Mouse (Mus musculus) CH12.LX (cell line): ENCODE results near the gene Axdnd1. TPM values are rescaled to one million over a fixed set of nuclear protein-coding genes. Genes with fewer than 3 reads are reported as not detected.
"Not testable (repeated sequence)": the region's sequence is repeated elsewhere in the genome, so short reads cannot be mapped to it uniquely, and the experiment has no call there.

Experiments used
- DNase-seq: peaks from one replicate; pipeline ENCODE4 v3.0.0-alpha.2; 2013; ENCODE audit errors: extremely low read depth
- H3K27ac ChIP-seq: 2 replicates; pipeline ENCODE4 v1.5.1; 2012; ENCODE audit warnings: low read depth, mild to moderate bottlenecking, control low read depth, moderate library complexity; ENCODE audit not compliant: insufficient read depth
- H3K27me3 ChIP-seq: replicated peaks from 2 replicates; pipeline ENCODE3; 2012; ENCODE audit warnings: inconsistent platforms
- H3K36me3 ChIP-seq, 2 experiments: replicated peaks in 1 of 2; 2 replicates each; pipeline versions ENCODE3 to v1.6.1; 2012; ENCODE audit warnings: inconsistent platforms in 1 of 2, low read length in 1 of 2, mild to moderate bottlenecking in 1 of 2, mixed read lengths in 1 of 2, moderate library complexity in 1 of 2; ENCODE audit not compliant: control insufficient read depth in 1 of 2, insufficient read depth in 1 of 2
- H3K4me1 ChIP-seq, 2 experiments: 2 replicates each; pipeline ENCODE4 v1.6.1; 2012; ENCODE audit warnings: inconsistent platforms in 1 of 2, moderate library complexity in 1 of 2; ENCODE audit not compliant: insufficient read depth in 2 of 2, control insufficient read depth in 1 of 2
- H3K4me2 ChIP-seq: 2 replicates; pipeline ENCODE4 v1.6.1; 2012; ENCODE audit warnings: low read depth, mild to moderate bottlenecking, control low read depth; ENCODE audit not compliant: poor library complexity, insufficient read depth, severe bottlenecking
- H3K4me3 ChIP-seq, 3 experiments: fragments of 150-350 bp in 1 of 3; sonication (generic) in 1 of 3; replicated peaks in 1 of 3; 2 replicates each; pipeline versions ENCODE3 to v1.5.1; 2011 to 2012; ENCODE audit warnings: low read depth in 2 of 3, low read length in 2 of 3, mild to moderate bottlenecking in 2 of 3, moderate library complexity in 2 of 3, control low read depth in 1 of 3, improper control_type of control experiment in 1 of 3, inconsistent platforms in 1 of 3, mixed read lengths in 1 of 3; ENCODE audit not compliant: poor library complexity in 1 of 3
- H3K79me2 ChIP-seq: replicated peaks from 2 replicates; pipeline ENCODE4 v1.6.1; 2012; ENCODE audit warnings: mild to moderate bottlenecking, moderate library complexity; ENCODE audit not compliant: control insufficient read depth, poor library complexity, insufficient read depth, severe bottlenecking; ENCODE audit errors: extremely low read depth
- H3K9ac ChIP-seq: 2 replicates; pipeline ENCODE4 v1.6.1; 2012; ENCODE audit warnings: low read depth, mild to moderate bottlenecking, control low read depth, moderate library complexity; ENCODE audit not compliant: insufficient read depth
- H3K9me3 ChIP-seq: replicated peaks from 2 replicates; pipeline ENCODE3; 2012; ENCODE audit warnings: low read length, inconsistent platforms, mixed read lengths
- CHD1 ChIP-seq: IDR thresholded peaks from 2 replicates; pipeline ENCODE4 v1.6.1; 2012; ENCODE audit warnings: low read depth, low read length, improper control_type of control experiment, inconsistent platforms
- ELF1 ChIP-seq: IDR thresholded peaks from 2 replicates; pipeline ENCODE4 v1.6.1; 2014; ENCODE audit warnings: low read depth, mild to moderate bottlenecking, inconsistent platforms, low read length, improper control_type of control experiment
- EP300 ChIP-seq: IDR thresholded peaks from 2 replicates; pipeline ENCODE4 v1.6.1; 2011; ENCODE audit warnings: low read length, improper control_type of control experiment
- HCFC1 ChIP-seq: IDR thresholded peaks from 2 replicates; pipeline ENCODE4 v1.6.1; 2012; ENCODE audit warnings: low read depth, mild to moderate bottlenecking, inconsistent platforms, low read length, improper control_type of control experiment
- JUN ChIP-seq: IDR thresholded peaks from 2 replicates; pipeline ENCODE4 v1.6.1; 2011; ENCODE audit warnings: low read depth, mild to moderate bottlenecking, low read length, improper control_type of control experiment, moderate library complexity; ENCODE audit not compliant: insufficient read depth
- JUND ChIP-seq: conservative IDR thresholded peaks from 2 replicates; pipeline ENCODE4 v1.6.1; 2011; ENCODE audit warnings: low read depth, low read length, improper control_type of control experiment
- KAT2A ChIP-seq: IDR thresholded peaks from 2 replicates; pipeline ENCODE4 v1.6.1; 2012; ENCODE audit warnings: low read length, improper control_type of control experiment, inconsistent platforms; ENCODE audit not compliant: insufficient replicate concordance
- MAFK ChIP-seq: IDR thresholded peaks from 2 replicates; pipeline ENCODE4 v1.6.1; 2011; ENCODE audit warnings: low read length, improper control_type of control experiment; ENCODE audit not compliant: insufficient replicate concordance
- MAZ ChIP-seq: IDR thresholded peaks from 2 replicates; pipeline ENCODE4 v1.6.1; 2012; ENCODE audit warnings: low read depth, mild to moderate bottlenecking, inconsistent platforms, low read length, improper control_type of control experiment, moderate library complexity
- MEF2A ChIP-seq: IDR thresholded peaks from 2 replicates; pipeline ENCODE4 v1.6.1; 2014; ENCODE audit warnings: low read depth, mild to moderate bottlenecking, inconsistent platforms, low read length, improper control_type of control experiment, borderline replicate concordance
- NELFE ChIP-seq: IDR thresholded peaks from 2 replicates; pipeline ENCODE4 v1.6.1; 2011; ENCODE audit warnings: low read depth, low read length, improper control_type of control experiment
- PAX5 ChIP-seq: IDR thresholded peaks from 2 replicates; pipeline ENCODE4 v1.6.1; 2012; ENCODE audit warnings: low read length, inconsistent platforms, mixed read lengths
- POLR2A ChIP-seq: IDR thresholded peaks from 2 replicates; pipeline ENCODE4 v1.6.1; 2011; ENCODE audit warnings: low read depth, mild to moderate bottlenecking, improper control_type of control experiment, low read length
- RAD21 ChIP-seq: IDR thresholded peaks from 2 replicates; pipeline ENCODE4 v1.6.1; 2011; ENCODE audit warnings: low read depth, mild to moderate bottlenecking, low read length, improper control_type of control experiment, moderate library complexity
- RCOR1 ChIP-seq: conservative IDR thresholded peaks from 2 replicates; pipeline ENCODE4 v1.6.1; 2012; ENCODE audit warnings: low read depth, mild to moderate bottlenecking, inconsistent platforms, low read length, improper control_type of control experiment
- SMC3 ChIP-seq: IDR thresholded peaks from 2 replicates; pipeline ENCODE4 v1.6.1; 2011; ENCODE audit warnings: low read depth, low read length, improper control_type of control experiment
- TCF12 ChIP-seq: IDR thresholded peaks from 2 replicates; pipeline ENCODE4 v1.6.1; 2014; ENCODE audit warnings: low read depth, mild to moderate bottlenecking, inconsistent platforms, low read length, improper control_type of control experiment
- USF1 ChIP-seq: IDR thresholded peaks from 2 replicates; pipeline ENCODE4 v1.6.1; 2014; ENCODE audit warnings: low read depth, mild to moderate bottlenecking, inconsistent platforms, low read length, improper control_type of control experiment
- ZKSCAN1 ChIP-seq: IDR thresholded peaks from 2 replicates; pipeline ENCODE4 v1.6.1; 2012; ENCODE audit warnings: low read depth, inconsistent platforms, low read length, improper control_type of control experiment, borderline replicate concordance
- ZMIZ1 ChIP-seq: IDR thresholded peaks from 2 replicates; pipeline ENCODE4 v1.6.1; 2012; ENCODE audit warnings: low read depth, mild to moderate bottlenecking, inconsistent platforms, low read length, improper control_type of control experiment
- dilution Hi-C: fragments of 300-500 bp; cut with MboI; formaldehyde crosslinking; loops from 2 replicates; pipeline ENCODE4 v1.14.3; 2020; ENCODE audit warnings: low sequenced_read_pairs; ENCODE audit not compliant: extremely low pct_unique_long_range_greater_than_20kb, extremely low pct_ligation_motif_present
- in situ Hi-C: fragments of 300-500 bp; cut with MboI; formaldehyde crosslinking; loops from 3 replicates; pipeline ENCODE4 v1.14.3; 2019; ENCODE audit warnings: low sequenced_read_pairs, low pct_ligation_motif_present, low pct_unique_long_range_greater_than_20kb, mixed read lengths
- polyA plus RNA-seq: library from polyadenylated mRNA; unstranded; fragments of >175 nt; gene quantifications from 2 replicates; pipeline ENCODE4 v1.2.1, GENCODE M21; 2012; ENCODE audit warnings: low read depth; ENCODE audit not compliant: insufficient read length
- total RNA-seq, 2 experiments: library from RNA; depleted of rRNA; stranded (reverse); fragments of 300-350 nt in 1 of 2; fragments of >200 nt in 1 of 2; gene quantifications; 2 replicates each; pipeline ENCODE4 v1.2.3; 2012 to 2014

Axdnd1 gene
- total and polyA plus RNA-seq, 3 experiments = not detected

DNA sequence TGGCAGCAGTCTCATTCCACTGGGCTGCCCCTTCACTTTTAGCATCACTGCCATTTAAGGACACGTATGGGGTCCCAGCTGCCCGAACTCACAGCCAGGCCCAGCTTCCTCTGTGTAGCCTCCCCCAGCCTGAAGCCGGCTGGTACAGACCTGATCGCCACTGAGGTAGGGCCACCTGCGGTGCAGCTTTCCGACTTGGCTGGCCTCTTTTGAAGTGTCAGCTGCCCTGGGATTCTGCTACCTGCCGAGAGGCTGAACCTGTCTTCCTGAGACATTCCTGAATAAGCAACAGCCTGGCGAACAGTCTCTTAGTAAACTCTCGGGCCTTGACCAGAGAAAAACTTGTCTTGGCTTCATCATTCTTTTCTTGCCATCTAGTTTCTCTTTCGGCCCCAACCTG lies 17.7 kb downstream of the Axdnd1 start:
- Histone ChIP-seq H3K4me3 (no peak overlapping the region), H3K9me3 (peaks cover 7% of the 10 kb centered on the region), H3K27ac (no peak overlapping the region), H3K4me2 (no peak overlapping the region), H3K36me3 (no peaks in the 10 kb centered on the region), H3K4me1 (no peaks in the 10 kb centered on the region), H3K27me3 (no peaks in the 10 kb centered on the region), H3K79me2 (no peaks in the 10 kb centered on the region), H3K9ac (no peak overlapping the region)
- TF ChIP-seq ZKSCAN1 (no peak), TCF12 (no peak), PAX5 (no peak), POLR2A (no peak), HCFC1 (no peak), ELF1 (no peak), NELFE (no peak), ZMIZ1 (no peak), KAT2A (no peak), RAD21 (no peak), MAZ (no peak), JUND (no peak), JUN (no peak)
- no peak for DNase-seq
- dilution Hi-C loops = no loop called here
- in situ Hi-C loops = loop anchor here (25.0 kb wide), 1 partner anchor 234 kb away; no protein-coding TSS in a partner anchor

DNA sequence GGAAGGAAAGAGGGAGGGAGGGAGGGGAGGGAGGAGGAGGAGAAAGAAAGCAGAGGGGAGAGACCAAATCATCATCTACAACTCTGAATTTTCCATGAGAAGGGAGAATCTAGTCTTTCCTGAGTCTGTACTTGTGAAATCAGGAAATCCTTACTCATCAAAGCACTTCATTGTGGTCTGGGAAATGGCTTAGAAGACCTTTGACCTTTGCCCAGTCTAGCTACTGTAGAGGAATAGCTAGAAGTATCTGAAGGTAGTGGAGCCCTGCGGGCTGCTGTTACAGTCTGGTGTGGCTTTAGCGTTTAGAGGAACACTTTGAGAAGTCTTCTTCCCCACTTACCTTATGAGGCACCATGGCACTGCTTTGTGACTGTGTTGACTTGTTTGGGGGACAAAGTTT lies 18.5 kb downstream of the Axdnd1 start:
- H3K9ac ChIP-seq = no peak overlapping the region
- in situ Hi-C loops (loop anchor here (25.0 kb wide), 1 partner anchor 235 kb away; no protein-coding TSS in a partner anchor), dilution Hi-C loops (no loop called here)
- H3K4me2 ChIP-seq = no peak overlapping the region
- DNase-seq = no peak
- no peaks in the 10 kb centered on the region for H3K36me3 ChIP-seq
- TF ChIP-seq CHD1 (no peak), MAFK (no peak), NELFE (no peak), TCF12 (no peak), PAX5 (no peak), SMC3 (no peak), RCOR1 (no peak), EP300 (no peak), JUND (no peak), JUN (no peak), ZKSCAN1 (no peak), MEF2A (no peak), USF1 (no peak), POLR2A (no peak), MAZ (no peak)
- H3K79me2 ChIP-seq = no peaks in the 10 kb centered on the region
- H3K27me3 ChIP-seq = no peaks in the 10 kb centered on the region
- H3K4me3 ChIP-seq = no peak overlapping the region
- H3K27ac ChIP-seq = no peak overlapping the region
- no peaks in the 10 kb centered on the region for H3K4me1 ChIP-seq
- peaks cover 7% of the 10 kb centered on the region for H3K9me3 ChIP-seq

DNA sequence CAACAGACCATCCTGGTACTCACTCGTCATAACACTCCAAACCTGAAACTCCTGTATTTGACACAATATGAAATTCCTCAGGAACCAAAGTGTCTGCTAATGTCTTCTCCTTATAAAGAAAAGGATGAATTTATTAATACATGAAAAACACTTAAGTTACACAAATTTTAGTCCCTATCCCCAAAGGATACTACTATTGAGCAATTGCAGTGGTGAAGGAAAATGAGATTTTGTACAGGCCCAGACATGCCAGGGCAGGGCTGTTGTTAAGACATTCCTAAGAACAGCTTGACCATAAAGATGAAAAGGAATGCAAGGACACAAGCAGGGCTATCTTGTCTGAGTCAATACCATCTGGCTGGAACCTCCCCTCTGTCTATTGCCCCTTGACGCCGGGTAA lies 20.8 kb downstream of the Axdnd1 start:
- dilution Hi-C loops = not testable (repeated sequence)
- in situ Hi-C loops = loop anchor here (25.0 kb wide), 1 partner anchor 237 kb away; no protein-coding TSS in a partner anchor

More for the DNA sequence above, 20.8 kb downstream of the Axdnd1 start:
- H3K36me3 ChIP-seq, DNase-seq, H3K4me3 ChIP-seq, H3K79me2 ChIP-seq, H3K27ac ChIP-seq, H3K27me3 ChIP-seq, H3K9ac ChIP-seq, H3K4me2 ChIP-seq, H3K9me3 ChIP-seq, H3K4me1 ChIP-seq: not testable (repeated sequence)
